Mouse (Mus musculus) neutrophil, adult 5-6 weeks (primary cell): ENCODE results near the gene Olfr380. TPM values are rescaled to one million over a fixed set of nuclear protein-coding genes. Genes with fewer than 3 reads are reported as not detected.

ENCODE experiments used
- ATAC-seq: fragments of 151-379, 151-347 bp; 2 replicates; pipeline ENCODE4 v1.8.0; 2017; ENCODE audit warnings: mild to moderate bottlenecking, moderate TSS enrichment; ENCODE audit not compliant: insufficient number of reproducible peaks, poor library complexity, low FRiP score, severe bottlenecking; ENCODE audit errors: extremely low read depth
- total RNA-seq: library from RNA; stranded (forward); fragments of 200-1000 nt; gene quantifications from 2 replicates; pipeline ENCODE4 v1.2.3, GENCODE M21; 2017

Olfr380 gene
- not detected in 2 replicates for total RNA-seq

DNA sequence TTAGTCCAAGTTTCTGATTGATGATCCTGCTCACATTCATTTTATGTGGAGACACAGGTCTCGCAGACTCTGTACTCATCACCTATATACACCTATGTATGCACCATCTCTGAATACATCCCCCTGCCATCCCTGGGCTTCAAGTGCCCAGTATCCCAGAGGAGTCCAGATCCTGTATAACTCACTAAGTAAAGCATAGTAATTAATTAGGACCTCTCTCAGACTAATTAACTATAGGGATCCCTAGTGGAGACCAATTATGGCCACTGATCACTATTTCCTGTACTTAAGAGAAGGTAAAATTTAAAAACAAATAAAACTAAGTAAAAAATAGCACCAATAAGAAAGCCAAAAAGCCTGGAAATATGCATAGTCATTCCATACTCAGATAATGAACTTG, at the start of gene Olfr380:
TSS of gene Olfr380 (minus strand) at position 101 of the 400 bp plus-strand sequence.
- ATAC-seq, result no peak

DNA sequence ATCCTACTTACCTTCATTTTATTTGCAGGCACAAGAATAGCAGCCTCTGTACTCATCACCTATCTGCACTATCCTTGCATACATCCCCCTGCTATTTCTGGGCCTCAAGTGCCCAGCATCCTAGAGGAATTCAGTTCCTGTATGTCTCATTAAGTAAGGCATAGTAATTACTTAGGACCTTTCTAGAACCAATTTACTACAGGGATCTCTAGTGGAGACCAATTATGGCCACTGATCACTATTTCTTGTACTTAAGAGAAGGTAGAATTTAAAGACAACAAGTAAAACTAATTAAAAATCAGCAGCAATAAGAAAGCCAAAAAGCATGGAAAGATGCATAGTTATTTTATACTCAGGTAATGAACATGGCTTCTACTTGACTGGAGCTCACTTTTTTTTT, 34.2 kb upstream of the Olfr380 start, which contains the start of gene Olfr381:
TSS of gene Olfr381 (minus strand) at position 101 of the 400 bp plus-strand sequence.
- ATAC-seq, result no peak

DNA sequence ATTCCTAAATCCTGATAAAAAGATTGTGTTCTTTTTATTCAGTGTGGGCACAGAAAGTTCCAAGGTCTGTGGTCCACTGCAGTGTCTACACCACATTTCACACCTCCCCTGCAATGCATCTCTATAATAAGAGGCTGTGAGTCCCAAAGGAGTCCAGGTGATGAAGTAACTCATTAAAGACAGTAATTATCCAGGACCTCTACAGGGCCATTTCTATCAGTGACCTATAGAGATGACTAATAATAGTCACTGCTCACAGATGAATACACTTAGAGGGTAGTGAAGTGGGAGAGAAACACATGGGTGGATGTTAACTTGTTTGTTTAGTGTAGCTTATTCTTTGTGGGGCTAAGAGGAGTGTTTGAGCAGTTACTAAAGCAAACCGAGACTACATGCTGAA, 28.9 kb downstream of the Olfr380 start, which contains the start of gene Olfr378:
TSS of gene Olfr378 (minus strand) at position 101 of the 400 bp plus-strand sequence.
- no peak for ATAC-seq

Other genes starting within 250 kb of the Olfr380 start
- gene Trpv1, start 223.2 kb downstream of the Olfr380 start, total RNA-seq, result not detected in 2 replicates
- 0.12 TPM in 1 of 2 replicates, not detected in the other for gene Trpv3, start 190.1 kb downstream of the Olfr380 start, total RNA-seq
- gene Aspa, start 127.9 kb downstream of the Olfr380 start, total RNA-seq, result 1.9 TPM in 1 of 2 replicates, not detected in the other
- gene Gm49340, start 127.8 kb downstream of the Olfr380 start, total RNA-seq, result not detected in 2 replicates
- gene Spata22, start 127.8 kb downstream of the Olfr380 start, total RNA-seq, result not detected in 2 replicates
- not detected in 2 replicates for gene Olfr20, start 106.7 kb downstream of the Olfr380 start, total RNA-seq
- not detected in 2 replicates for gene Olfr376, start 86.3 kb downstream of the Olfr380 start, total RNA-seq
- gene Olfr1, start 57.9 kb downstream of the Olfr380 start, total RNA-seq, result not detected in 2 replicates
- gene Olfr378, start 29.0 kb downstream of the Olfr380 start, total RNA-seq, result not detected in 2 replicates
- gene Olfr381, start 34.1 kb upstream of the Olfr380 start, total RNA-seq, result not detected in 2 replicates
- not detected in 2 replicates for gene Olfr382, start 59.7 kb upstream of the Olfr380 start, total RNA-seq
- gene Olfr385, start 135.5 kb upstream of the Olfr380 start, total RNA-seq, result not detected in 2 replicates
- not detected in 2 replicates for gene Olfr384, start 141.1 kb upstream of the Olfr380 start, total RNA-seq
- gene Zfp735, start 231.3 kb upstream of the Olfr380 start, total RNA-seq, result not detected in 2 replicates